Mouse (Mus musculus): ENCODE results near the gene Nudt15. TPM values are rescaled to one million over a fixed set of nuclear protein-coding genes. Genes with fewer than 3 reads are reported as not detected.

Nudt15 gene
- polyA plus RNA-seq, 1 experiment = 0.01 TPM

DNA sequence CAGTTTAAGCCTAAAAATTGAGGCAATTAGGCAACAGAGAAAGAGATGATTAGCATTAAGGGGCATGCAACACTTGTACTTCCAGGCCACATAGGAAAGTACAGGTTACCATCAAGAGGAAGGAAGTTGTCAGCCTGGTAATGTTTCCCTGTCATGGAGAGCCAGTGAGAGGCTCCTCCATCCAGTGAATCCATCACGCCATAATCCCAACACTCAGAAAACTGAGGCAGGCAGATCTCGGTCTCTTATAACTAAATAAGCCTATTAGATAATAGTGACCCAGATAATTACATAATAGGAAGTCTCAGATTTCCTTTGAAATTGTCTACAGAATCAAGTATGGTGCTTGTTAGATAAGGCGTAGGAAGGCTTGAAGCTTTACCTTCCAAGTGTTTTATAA, 23.9 kb downstream of the Nudt15 start:
- Histone ChIP-seq H3K9me3 (ENCODE audit: control insufficient read depth, low read length) (no peaks in the 10 kb centered on the region), H3K27me3 (ENCODE audit: control insufficient read depth) (peaks cover 8% of the 10 kb centered on the region), H3K4me1 (ENCODE audit: control insufficient read depth) (peaks cover 3% of the 10 kb centered on the region), H3K36me3 (ENCODE audit: control insufficient read depth) (no peaks in the 10 kb centered on the region; the same call in 1 of the 2 replicates), H3K4me3 (replicated peaks) (peak overlapping the region; percentile 71)
- TF ChIP-seq GATA1 (IDR thresholded peaks at IDR 0.05; ENCODE audit: low read length) = no peak

DNA sequence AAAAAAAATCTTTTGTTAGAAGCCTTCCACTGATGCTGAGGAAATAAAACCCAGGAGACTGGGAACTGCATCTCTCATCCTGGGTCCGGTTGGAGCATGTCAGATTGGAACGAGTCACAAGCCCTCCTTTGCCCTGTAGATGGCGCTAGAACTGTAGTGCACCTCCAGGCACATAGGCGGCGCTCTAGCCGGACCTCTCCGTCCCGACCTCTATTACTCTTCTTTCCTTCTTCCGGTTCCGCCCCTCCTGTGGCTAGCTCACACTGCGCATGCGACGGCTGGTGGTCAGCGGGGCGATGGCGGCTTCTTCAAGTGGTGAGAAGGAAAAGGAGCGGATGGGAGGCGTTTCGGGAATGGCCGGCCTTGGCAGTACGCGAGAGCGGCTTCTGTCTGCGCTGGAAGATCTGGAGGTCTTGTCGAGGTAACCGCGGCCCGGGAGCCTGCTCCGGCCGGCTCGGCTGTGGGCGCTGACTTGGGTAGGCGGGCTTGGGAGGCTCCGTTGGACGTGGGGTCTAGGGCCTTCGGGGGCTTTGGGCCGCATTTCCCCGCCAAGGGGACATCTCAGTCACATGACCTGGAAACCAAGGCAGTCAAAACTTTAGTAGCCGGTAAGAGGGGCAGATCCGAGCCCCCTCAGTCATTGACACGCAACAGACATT, 38.1 kb downstream of the Nudt15 start, which contains the start of gene Med4:
Med4 (plus strand) TSS at position 261 of the 659 bp plus-strand sequence.
- peak within 1 kb of the TSS; percentile 86 for H3K4me3 ChIP-seq (replicated peaks)
- H3K36me3 ChIP-seq (ENCODE audit: control insufficient read depth) = peaks cover 31% of the 10 kb centered on the region
- peaks cover 41% of the 10 kb centered on the region for H3K4me1 ChIP-seq (ENCODE audit: control insufficient read depth)
- H3K9me3 ChIP-seq (ENCODE audit: control insufficient read depth, low read length) = no peaks in the 10 kb centered on the region
- H3K27me3 ChIP-seq (ENCODE audit: control insufficient read depth) = no peaks in the 10 kb centered on the region
- TF ChIP-seq GATA1 (IDR thresholded peaks at IDR 0.05; ENCODE audit: low read length) = no peak
- TF ChIP-seq TAL1 (IDR thresholded peaks at IDR 0.05; ENCODE audit: low read length) = no peak

DNA sequence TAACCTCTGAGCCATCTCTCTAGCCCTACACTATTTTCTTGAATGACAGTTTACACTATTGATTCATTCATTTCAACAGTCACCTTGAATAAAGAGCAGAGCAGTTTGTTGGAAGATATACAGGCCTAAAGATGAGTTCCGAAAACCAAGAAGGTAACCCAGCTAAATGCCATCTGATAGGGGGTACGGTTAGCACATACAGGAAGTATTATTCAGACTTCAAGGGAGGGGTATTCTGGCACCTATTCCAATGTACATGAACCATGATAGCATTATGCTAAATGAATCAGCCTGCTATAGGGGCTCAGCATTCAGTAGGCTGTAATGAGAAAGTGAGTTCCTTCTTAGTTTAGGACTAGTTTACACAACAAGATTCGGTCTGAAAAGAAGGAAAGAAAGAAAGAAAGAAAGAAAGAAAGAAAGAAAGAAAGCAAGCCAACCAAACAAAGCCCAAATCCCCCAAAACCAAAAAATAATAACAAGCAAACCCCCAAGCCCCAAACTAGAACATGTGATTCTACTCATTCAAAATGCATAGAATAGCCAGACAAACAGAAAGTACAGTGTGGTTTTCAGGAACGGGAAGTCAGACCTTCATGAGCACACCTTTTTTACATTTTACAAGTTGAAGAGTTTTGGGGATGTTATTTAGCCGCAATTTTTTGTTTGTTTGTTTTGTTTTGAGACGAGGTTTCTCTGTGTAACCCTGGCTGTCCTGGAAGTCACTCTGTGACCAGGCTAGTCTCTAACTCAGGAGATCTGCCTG, 39.2 kb downstream of the Nudt15 start:
- no peaks in the 10 kb centered on the region for H3K27me3 ChIP-seq (ENCODE audit: control insufficient read depth)
- H3K4me3 ChIP-seq (replicated peaks) = no peak overlapping the region
- H3K9me3 ChIP-seq (ENCODE audit: control insufficient read depth, low read length) = no peaks in the 10 kb centered on the region
- TF ChIP-seq TAL1 (IDR thresholded peaks at IDR 0.05; ENCODE audit: low read length) = no peak
- TF ChIP-seq GATA1 (IDR thresholded peaks at IDR 0.05; ENCODE audit: low read length) = no peak
- peaks cover 23% of the 10 kb centered on the region for H3K36me3 ChIP-seq (ENCODE audit: control insufficient read depth)
- peaks cover 41% of the 10 kb centered on the region for H3K4me1 ChIP-seq (ENCODE audit: control insufficient read depth)

DNA sequence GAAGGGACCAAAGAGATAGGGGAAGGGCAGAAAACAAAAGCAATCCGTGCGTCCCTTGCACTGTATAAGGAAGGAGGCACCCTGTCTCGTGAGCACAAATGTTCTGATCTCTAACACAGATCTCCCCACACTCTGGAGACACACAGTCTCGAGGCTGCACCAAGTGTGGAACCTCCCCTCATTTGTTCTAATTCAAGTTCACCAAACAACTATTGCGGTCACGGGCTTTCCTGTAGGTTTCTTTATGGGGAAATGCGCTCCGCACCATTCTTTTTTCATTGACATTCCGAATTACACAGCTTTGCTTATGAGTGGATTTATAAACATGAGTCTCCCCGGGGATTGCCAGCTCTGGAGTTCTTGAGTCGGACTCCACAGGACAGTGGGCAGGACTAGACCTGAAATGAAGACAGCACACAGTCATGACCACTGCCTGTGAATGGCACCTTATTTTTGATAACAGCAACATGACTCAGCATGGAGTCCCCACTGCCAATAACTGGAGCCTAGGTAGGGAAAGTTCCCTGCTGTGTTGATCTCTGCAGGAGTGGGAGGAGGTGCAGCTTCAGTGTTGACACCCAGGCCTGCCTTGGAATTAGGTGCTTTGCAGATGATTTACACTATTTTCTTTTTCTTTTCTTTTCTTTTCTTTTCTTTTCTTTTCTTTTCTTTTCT, 40.2 kb downstream of the Nudt15 start:
- peak overlapping the region; percentile 27 for H3K4me3 ChIP-seq (replicated peaks)
- H3K27me3 ChIP-seq (ENCODE audit: control insufficient read depth) = no peaks in the 10 kb centered on the region
- H3K36me3 ChIP-seq (ENCODE audit: control insufficient read depth) = peaks cover 15% of the 10 kb centered on the region
- no peaks in the 10 kb centered on the region for H3K9me3 ChIP-seq (ENCODE audit: control insufficient read depth, low read length)
- TF ChIP-seq TAL1 (IDR thresholded peaks at IDR 0.05; ENCODE audit: low read length) (no peak), GATA1 (IDR thresholded peaks at IDR 0.05; ENCODE audit: low read length) (no peak)
- H3K4me1 ChIP-seq (ENCODE audit: control insufficient read depth) = peaks cover 41% of the 10 kb centered on the region

DNA sequence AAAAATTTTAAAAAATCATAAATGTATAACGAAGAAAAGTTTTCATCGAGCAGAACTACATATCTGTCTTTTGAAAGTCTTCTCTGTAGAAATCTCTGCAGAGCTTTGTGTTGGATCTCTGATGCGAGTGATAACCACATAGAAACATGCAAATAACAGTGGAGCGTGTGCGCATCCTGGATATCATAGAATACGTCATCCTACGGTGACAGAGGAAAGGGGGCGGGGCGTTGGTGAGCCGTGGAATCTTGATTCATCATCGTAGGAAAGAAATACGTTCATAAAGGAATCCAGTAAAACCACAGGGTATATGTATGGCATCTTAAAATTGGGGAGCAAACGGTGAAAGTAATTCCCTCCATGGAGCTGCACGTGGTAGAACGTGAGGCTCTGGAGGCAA, 40.8 kb downstream of the Nudt15 start:
- H3K36me3 ChIP-seq (ENCODE audit: control insufficient read depth) = peaks cover 8% of the 10 kb centered on the region
- TF ChIP-seq TAL1 (IDR thresholded peaks at IDR 0.05; ENCODE audit: low read length) (no peak), GATA1 (IDR thresholded peaks at IDR 0.05; ENCODE audit: low read length) (no peak)
- H3K27me3 ChIP-seq (ENCODE audit: control insufficient read depth) = no peaks in the 10 kb centered on the region
- H3K4me1 ChIP-seq (ENCODE audit: control insufficient read depth) = peaks cover 36% of the 10 kb centered on the region
- H3K4me3 ChIP-seq (replicated peaks) = no peak overlapping the region
- no peaks in the 10 kb centered on the region for H3K9me3 ChIP-seq (ENCODE audit: control insufficient read depth, low read length)

DNA sequence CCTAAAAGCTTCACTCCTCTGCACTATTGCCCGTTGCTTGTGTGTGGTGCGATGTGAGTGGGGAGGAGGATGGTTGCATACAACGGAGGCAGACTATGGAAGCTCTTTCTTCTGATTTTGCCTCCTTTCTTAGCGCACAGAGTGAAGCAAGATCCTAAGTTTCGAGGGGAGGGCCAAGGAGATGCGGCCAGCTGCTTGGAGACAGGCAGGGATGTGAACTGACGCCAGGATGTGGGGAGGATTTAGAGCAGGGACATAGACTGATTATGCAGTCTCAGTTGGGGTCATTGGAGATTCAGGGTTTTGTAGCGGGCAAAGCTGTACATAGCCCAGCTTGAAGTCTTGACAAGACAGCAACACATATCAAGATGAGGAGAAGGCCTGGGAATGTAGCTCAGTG, 41.8 kb downstream of the Nudt15 start:
- H3K4me3 ChIP-seq (replicated peaks) = no peak overlapping the region
- H3K4me1 ChIP-seq (ENCODE audit: control insufficient read depth) = peaks cover 28% of the 10 kb centered on the region
- no peaks in the 10 kb centered on the region for H3K27me3 ChIP-seq (ENCODE audit: control insufficient read depth)
- H3K36me3 ChIP-seq (ENCODE audit: control insufficient read depth) = no peaks in the 10 kb centered on the region
- H3K9me3 ChIP-seq (ENCODE audit: control insufficient read depth, low read length) = no peaks in the 10 kb centered on the region
- TF ChIP-seq GATA1 (IDR thresholded peaks at IDR 0.05; ENCODE audit: low read length) (no peak), TAL1 (IDR thresholded peaks at IDR 0.05; ENCODE audit: low read length) (no peak)

DNA sequence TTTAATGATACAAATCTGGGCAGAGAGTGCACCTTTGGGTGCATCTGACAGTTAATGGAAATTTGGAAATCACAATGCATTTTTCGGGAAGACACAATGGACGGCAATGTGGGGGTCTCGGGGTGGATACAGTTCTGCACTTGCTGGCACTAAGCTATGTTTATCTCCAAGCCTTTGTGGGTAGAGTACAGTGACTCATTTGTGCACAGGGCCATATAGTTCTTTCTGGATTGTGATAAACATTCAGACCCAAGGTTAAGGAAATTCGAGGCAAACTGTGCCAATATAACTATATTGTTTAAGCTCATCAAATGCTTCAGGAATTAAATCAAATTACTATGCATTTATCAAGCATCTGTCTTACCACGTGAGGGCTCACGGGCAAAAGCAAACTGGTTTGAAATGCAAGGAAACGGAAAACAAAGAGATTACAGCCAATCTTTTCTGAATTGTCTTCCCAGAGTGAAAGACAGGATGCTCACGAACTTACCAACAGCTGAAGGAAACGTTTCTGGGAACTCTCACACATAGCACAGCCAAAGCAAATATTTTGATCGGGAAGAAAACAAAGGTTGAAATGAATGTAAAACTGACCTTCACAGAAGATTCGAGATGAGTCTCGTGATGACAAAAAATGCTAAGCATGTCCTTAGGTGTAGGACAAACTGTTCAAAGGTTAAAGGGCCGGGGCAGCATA, 44.7 kb downstream of the Nudt15 start:
- TF ChIP-seq TAL1 (IDR thresholded peaks at IDR 0.05; ENCODE audit: low read length) (no peak), GATA1 (IDR thresholded peaks at IDR 0.05; ENCODE audit: low read length) (no peak)
- Histone ChIP-seq H3K4me1 (ENCODE audit: control insufficient read depth) (peaks cover 11% of the 10 kb centered on the region), H3K27me3 (ENCODE audit: control insufficient read depth) (no peaks in the 10 kb centered on the region), H3K36me3 (ENCODE audit: control insufficient read depth) (no peaks in the 10 kb centered on the region), H3K4me3 (replicated peaks) (no peak overlapping the region), H3K9me3 (ENCODE audit: control insufficient read depth, low read length) (no peaks in the 10 kb centered on the region)

DNA sequence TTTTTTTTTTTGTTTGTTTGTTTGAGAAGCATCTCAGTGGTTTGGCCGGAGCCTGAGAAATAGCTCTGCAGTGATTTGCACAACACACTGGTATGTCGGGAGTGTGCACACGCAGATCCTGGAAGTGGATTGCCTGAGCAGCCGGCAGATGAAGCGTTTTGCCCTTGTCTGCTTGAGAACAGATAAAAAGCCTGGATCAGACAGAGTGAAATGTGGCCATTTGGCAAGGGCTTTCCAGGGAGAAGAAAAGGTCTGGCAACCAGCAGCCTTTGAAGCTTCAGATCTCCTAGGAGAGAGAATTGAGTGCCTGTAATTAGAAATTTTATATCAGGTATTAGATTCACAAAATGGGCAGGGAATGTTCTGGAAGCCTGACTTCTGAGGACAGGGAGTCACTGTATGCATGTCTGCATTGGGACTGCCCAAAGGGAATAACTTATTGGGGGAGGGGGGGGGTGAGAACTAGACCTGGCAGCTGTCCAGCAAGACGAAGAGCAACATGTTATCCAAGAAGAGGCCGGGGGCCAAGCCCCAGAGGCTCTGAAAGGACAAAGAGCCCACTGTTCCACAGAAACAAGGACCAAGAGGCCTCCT, 45.4 kb downstream of the Nudt15 start:
- no peaks in the 10 kb centered on the region for H3K36me3 ChIP-seq (ENCODE audit: control insufficient read depth)
- no peaks in the 10 kb centered on the region for H3K27me3 ChIP-seq (ENCODE audit: control insufficient read depth)
- no peaks in the 10 kb centered on the region for H3K9me3 ChIP-seq (ENCODE audit: control insufficient read depth, low read length)
- no peak overlapping the region for H3K4me3 ChIP-seq (replicated peaks)
- peaks cover 6% of the 10 kb centered on the region for H3K4me1 ChIP-seq (ENCODE audit: control insufficient read depth)
- no peak for TF ChIP-seq GATA1 (IDR thresholded peaks at IDR 0.05; ENCODE audit: low read length)

Measured in erythroblast, embryonic 14.5 days (primary cell).